Comparison of ENCODE assay signal across 8 mouse cellular contexts in genomic region chr12:37241566-37242021, GRCm38 (mm10). TPM values are rescaled to one million over a fixed set of nuclear protein-coding genes. Genes with fewer than 3 reads are reported as not detected.
A peak's percentile ranks its signal among the peaks of the same experiment; 100 is the strongest.
DNase-seq lines count a peak whose midpoint lies in the region; ATAC-seq and TF ChIP-seq lines count a peak whose summit lies in the region.

TSS of gene Agmo (plus strand) at chr12:37241641.

- peak; percentile 79; the same call in 1 of the 2 replicates for TF ChIP-seq POLR2A in heart, adult 2 months (IDR thresholded peaks at IDR 0.05; ENCODE audit: insufficient read depth, low read depth, low read length)
- TF ChIP-seq POLR2A in thymus, adult 2 months (IDR thresholded peaks at IDR 0.05; ENCODE audit: control insufficient read depth, extremely low read depth, insufficient read depth, low read length, poor library complexity): no peak

- peak within 1 kb of the TSS; percentile 77 for H3K9ac ChIP-seq in heart, adult 2 months (ENCODE audit: low read depth, low read length)
- H3K9ac ChIP-seq in heart, embryonic 11.5 days (ENCODE audit: low read depth, low read length): no peak within 1 kb of the TSS
- H3K9ac ChIP-seq in heart, embryonic 15.5 days: no peak within 1 kb of the TSS

- DNase-seq in heart, adult 2 months: peak; percentile 46 to 55
- DNase-seq in adipocyte (ENCODE audit: low spot score): peak; percentile 17
- peak; percentile 11 to 20 for DNase-seq in left cerebral cortex, postnatal 10 days (ENCODE audit: extremely low spot score in 1 of 2, low spot score in 2 of 2)
- no peak for DNase-seq in thymus, adult 2 months
- DNase-seq in spleen, adult 18-20 months: no peak

- peak within 1 kb of the TSS; percentile 7 for H3K4me3 ChIP-seq in heart, adult 2 months
- no peak within 1 kb of the TSS for H3K4me3 ChIP-seq in heart, embryonic 11.5 days (ENCODE audit: low read depth, low read length)
- H3K4me3 ChIP-seq in heart, embryonic 15.5 days: no peak within 1 kb of the TSS
- H3K4me3 ChIP-seq in thymus, adult 2 months (ENCODE audit: control insufficient read depth, insufficient read depth, low read length): no peak within 1 kb of the TSS

- intact Hi-C loops in heart, adult 2 months (cut with DNase I): loop anchor here (10.0 kb wide), 1 partner anchor 527 kb away; no protein-coding TSS in a partner anchor
- intact Hi-C loops in left cerebral cortex, postnatal 10 days (cut with DNase I): no loop called here

- 28% methylated on average over 4 of the region's 4 CpGs for WGBS in heart, adult 2 months
- WGBS in heart, embryonic 11.5 days (ENCODE audit: insufficient replicate concordance): 55% methylated on average over 4 of the region's 4 CpGs
- WGBS in heart, embryonic 15.5 days: 50% methylated on average over 4 of the region's 4 CpGs
- 48% methylated on average over 4 of the region's 4 CpGs for WGBS in thymus, adult 2 months

- TF ChIP-seq EP300 in heart, adult 2 months (IDR thresholded peaks at IDR 0.05; ENCODE audit: insufficient read depth, low read depth, low read length): no peak

- H3K27ac ChIP-seq in heart, adult 2 months: peak within 1 kb of the TSS; percentile 75
- no peak within 1 kb of the TSS for H3K27ac ChIP-seq in heart, embryonic 11.5 days (ENCODE audit: low read depth, low read length)
- H3K27ac ChIP-seq in heart, embryonic 15.5 days: peak within 1 kb of the TSS; percentile 1; the same call in 1 of the 2 replicates
- no peak within 1 kb of the TSS for H3K27ac ChIP-seq in thymus, adult 2 months (ENCODE audit: control insufficient read depth, insufficient read depth, low read length)

- H3K79me2 ChIP-seq in heart, adult 2 months (replicated peaks; ENCODE audit: control insufficient read depth, insufficient read depth, low read length): no peaks in the 10 kb centered on the region

- no peaks in the 10 kb centered on the region for H3K36me3 ChIP-seq in heart, adult 2 months (ENCODE audit: control insufficient read depth, insufficient read depth, low read length)
- no peaks in the 10 kb centered on the region for H3K36me3 ChIP-seq in heart, embryonic 11.5 days (ENCODE audit: control insufficient read depth, insufficient read depth, low read length)
- no peaks in the 10 kb centered on the region for H3K36me3 ChIP-seq in heart, embryonic 15.5 days
- no peaks in the 10 kb centered on the region for H3K36me3 ChIP-seq in thymus, adult 2 months (ENCODE audit: control insufficient read depth, insufficient read depth, low read length)

- H3K4me2 ChIP-seq in heart, embryonic 11.5 days: no peak within 1 kb of the TSS
- H3K4me2 ChIP-seq in heart, embryonic 15.5 days: no peak within 1 kb of the TSS

- H3K4me1 ChIP-seq in heart, adult 2 months (ENCODE audit: control insufficient read depth, insufficient read depth, low read length): peaks cover 2% of the 10 kb centered on the region
- no peaks in the 10 kb centered on the region for H3K4me1 ChIP-seq in heart, embryonic 11.5 days (ENCODE audit: control insufficient read depth, insufficient read depth, low read length)
- H3K4me1 ChIP-seq in heart, embryonic 15.5 days (replicated peaks): no peaks in the 10 kb centered on the region
- H3K4me1 ChIP-seq in thymus, adult 2 months (replicated peaks; ENCODE audit: control insufficient read depth, insufficient read depth, low read length): no peaks in the 10 kb centered on the region

- H3K27me3 ChIP-seq in heart, adult 2 months (ENCODE audit: control insufficient read depth, insufficient read depth, low read length): no peaks in the 10 kb centered on the region
- no peaks in the 10 kb centered on the region for H3K27me3 ChIP-seq in heart, embryonic 11.5 days (ENCODE audit: control insufficient read depth, insufficient read depth, low read length)
- no peaks in the 10 kb centered on the region for H3K27me3 ChIP-seq in heart, embryonic 15.5 days
- H3K27me3 ChIP-seq in thymus, adult 2 months (ENCODE audit: control insufficient read depth, insufficient read depth, low read length): no peaks in the 10 kb centered on the region

- no peak for ATAC-seq in heart, embryonic 11.5 days (replicated peaks; ENCODE audit: insufficient number of reproducible peaks, low FRiP score, low TSS enrichment)
- ATAC-seq in heart, embryonic 15.5 days (replicated peaks; ENCODE audit: insufficient number of reproducible peaks, insufficient read depth, low FRiP score, low read depth): no peak
- peak; percentile 88 for ATAC-seq in monocyte, adult 5-6 weeks (replicated peaks; ENCODE audit: insufficient number of reproducible peaks, low FRiP score, low TSS enrichment, poor library complexity, severe bottlenecking)

- H3K9me3 ChIP-seq in heart, embryonic 11.5 days (replicated peaks; ENCODE audit: control insufficient read depth, low read length): no peaks in the 10 kb centered on the region
- no peaks in the 10 kb centered on the region for H3K9me3 ChIP-seq in heart, embryonic 15.5 days (replicated peaks)

- TF ChIP-seq CTCF in heart, adult 2 months (IDR thresholded peaks at IDR 0.05): no peak
- TF ChIP-seq CTCF in thymus, adult 2 months (IDR thresholded peaks at IDR 0.05; ENCODE audit: borderline replicate concordance, control insufficient read depth, extremely low read depth, insufficient read depth, low read length, poor library complexity): no peak

RNA-seq across cellular contexts. Expression of gene Agmo, which starts in this region (rescaled TPM):
- total RNA-seq in heart, adult 2 months (2021): 1 to 10 TPM; 1.6 to 2.0 TPM
- 3.4 and 3.8 TPM in 2 replicates for polyA plus RNA-seq in heart, adult 2 months (2012; rRNA removed)
- 0.21 TPM in 1 of 2 replicates, not detected in the other for polyA plus RNA-seq in heart, embryonic 11.5 days (2014; fragmentation: Nextera tagmentation; extraction: Ambion mirVana)
- polyA plus RNA-seq in heart, embryonic 15.5 days (2015; fragmentation: Nextera tagmentation; extraction: Ambion mirVana): 0.29 and 0.39 TPM in 2 replicates
- 1 to 10 TPM; 1.8 to 2.0 TPM for total RNA-seq in left cerebral cortex, postnatal 10 days (2021)
- total RNA-seq in monocyte, adult 5-6 weeks (2017): 4.9 to 6.4 TPM (median 5.0 TPM) in 3 replicates
- 1.1 and 1.3 TPM in 2 replicates for polyA plus RNA-seq in thymus, adult 2 months (2012; rRNA removed)

Comparison
In these comparisons a context has a peak if more than half of its experiments do, and no peak if none do; other contexts are left out.
1. H3K27ac ChIP-seq: peak in heart, adult 2 months (single experiment) and heart, embryonic 15.5 days (single experiment); none in heart, embryonic 11.5 days (single experiment) and thymus, adult 2 months (single experiment).
2. DNase-seq: peak in heart, adult 2 months (2 of 2), adipocyte (single experiment) and left cerebral cortex, postnatal 10 days (2 of 2); none in thymus, adult 2 months (single experiment) and spleen, adult 18-20 months (0 of 2).